Mouse (Mus musculus): ENCODE measurements around the gene St3gal4.

St3gal4 gene

DNA sequence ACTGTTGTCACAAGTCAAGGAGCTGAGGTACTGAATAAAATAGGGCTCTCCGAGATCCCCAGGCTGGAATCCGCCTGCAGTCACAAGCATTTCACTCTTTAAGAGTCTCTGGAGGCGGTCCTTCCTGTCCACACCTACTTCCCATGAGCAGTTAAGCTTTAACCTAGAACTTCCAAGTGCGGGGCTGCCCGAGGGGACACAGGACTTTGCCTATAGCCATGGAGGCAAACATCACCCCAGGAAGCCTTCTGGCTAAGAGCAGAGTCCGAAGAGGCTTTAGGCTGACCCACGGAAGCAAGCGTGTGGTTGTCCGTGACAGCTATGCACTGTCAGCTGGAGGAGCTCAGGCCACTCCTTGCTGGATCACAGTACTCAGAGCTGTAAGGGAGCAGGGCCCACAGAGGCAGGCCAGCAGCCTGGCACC lies 9.9 kb upstream of the St3gal4 start:
- DNase-seq (ENCODE audit: low spot score in 2 of 2), result no peak

DNA sequence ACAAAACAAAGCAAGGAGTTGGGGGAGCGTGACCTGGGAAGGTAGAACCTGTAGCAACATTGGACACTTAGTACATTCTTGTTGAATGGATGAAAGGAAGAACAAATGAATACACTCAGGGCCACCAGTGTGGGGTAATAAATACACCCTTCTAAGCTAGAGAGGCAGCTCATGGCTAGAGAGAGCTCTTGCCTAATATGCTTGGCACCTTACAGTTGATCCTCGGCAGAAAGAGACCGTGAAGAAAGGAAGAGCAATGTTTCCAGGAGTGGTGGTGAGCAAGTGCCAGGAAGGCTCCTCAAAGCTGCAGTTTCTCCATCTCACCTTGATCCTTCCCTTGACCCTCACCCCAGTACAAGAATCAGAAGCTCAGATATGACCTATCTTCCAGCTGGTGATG lies 9.5 kb upstream of the St3gal4 start:
- DNase-seq (ENCODE audit: low spot score in 2 of 2), result no peak

DNA sequence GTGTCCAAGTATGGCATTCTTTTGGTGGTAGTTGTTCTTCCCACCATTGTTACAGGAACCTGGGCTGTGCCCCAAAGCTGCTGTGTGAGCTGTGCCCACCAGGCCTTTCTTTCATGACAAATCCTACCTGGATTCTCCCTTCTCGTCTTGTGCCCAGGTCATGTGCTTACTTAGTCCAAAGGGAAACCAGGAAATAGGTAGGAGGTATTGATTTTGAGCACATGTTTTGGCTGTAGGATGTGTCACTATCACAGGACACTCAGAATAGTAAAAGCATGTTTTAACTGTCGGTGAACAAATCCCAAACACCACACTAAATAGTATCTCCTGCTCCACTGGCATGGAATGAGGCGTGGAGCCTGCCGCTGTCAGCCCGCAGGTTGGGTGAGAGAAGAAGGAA lies 8.5 kb upstream of the St3gal4 start:
- DNase-seq (ENCODE audit: low spot score in 2 of 2), result no peak

DNA sequence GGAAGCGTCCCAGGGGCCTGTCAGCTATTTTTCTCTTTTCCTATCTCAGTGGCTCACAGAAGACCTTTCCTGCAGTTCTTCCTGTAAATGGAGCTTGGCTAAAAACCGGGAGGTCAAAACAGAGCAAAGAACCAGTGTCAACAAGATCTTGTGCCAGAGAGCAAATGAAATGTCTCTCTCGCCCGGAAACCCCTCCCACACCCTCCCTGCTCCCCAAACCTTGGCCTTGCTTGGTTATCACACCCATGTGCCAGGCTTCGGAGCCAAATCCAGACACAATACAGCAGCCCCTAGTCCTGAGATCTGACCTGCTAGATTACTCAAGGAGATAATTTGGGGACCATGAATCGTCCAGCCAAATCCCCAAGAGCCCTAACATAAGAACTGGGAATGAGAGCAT lies 8.1 kb upstream of the St3gal4 start:
- DNase-seq (ENCODE audit: low spot score in 2 of 2), result no peak

DNA sequence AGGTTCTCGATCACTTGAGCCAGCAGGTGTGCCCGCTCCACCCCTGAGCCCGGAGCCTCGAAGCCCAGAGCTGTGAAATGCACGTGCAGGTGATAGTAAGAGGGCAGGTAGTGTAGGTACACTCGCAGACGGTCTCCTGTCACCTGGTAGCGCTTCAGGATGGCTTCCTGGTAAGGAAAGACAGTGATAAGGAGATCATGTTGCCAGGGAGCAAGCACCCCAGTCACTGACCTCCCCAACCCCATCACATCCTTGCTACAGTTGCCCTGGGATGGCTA lies 5.5 kb upstream of the St3gal4 start:
- no peak for DNase-seq (ENCODE audit: low spot score in 2 of 2)

DNA sequence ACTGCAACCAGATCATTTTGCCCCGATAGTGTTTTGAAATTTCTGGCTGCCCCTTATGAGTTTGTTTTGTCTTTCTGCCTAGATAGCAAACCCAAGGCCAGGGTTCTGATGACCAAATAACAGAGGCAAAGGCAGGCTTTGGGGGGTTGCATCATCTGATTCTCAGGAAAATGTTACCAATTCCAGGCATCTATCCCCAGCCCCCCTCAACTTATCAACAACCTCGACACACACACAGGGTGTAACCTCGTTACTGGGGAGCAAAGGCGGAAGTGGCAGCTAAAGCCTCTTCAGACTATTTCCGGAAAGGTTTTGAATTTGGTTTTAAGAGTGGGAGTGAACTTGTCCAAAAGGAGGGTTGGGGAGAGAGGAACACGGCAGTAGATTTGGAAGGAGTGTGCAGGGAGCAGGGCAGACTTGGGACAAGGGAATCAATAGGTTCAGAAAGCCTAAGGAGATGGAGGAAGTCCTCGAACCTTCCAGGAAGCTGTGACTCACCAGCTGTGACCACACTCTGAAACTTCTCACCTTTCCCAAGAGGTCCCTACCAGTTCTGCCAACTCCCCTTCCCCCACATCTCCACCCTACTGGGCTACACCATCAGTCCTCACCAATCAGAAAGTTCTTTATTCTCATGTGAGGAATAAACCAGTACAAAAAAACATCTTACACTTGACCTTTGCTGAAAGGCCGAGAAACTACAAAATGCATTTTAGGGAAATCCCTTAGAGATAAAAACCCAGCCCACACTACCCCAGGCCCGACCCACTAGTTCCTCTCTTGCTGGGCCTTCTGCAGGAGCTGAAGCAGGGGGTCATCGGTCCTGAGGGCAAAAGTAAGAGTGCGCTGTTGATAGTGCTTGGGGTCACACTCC lies 5.0 kb upstream of the St3gal4 start:
- DNase-seq (ENCODE audit: low spot score in 2 of 2), result no peak

DNA sequence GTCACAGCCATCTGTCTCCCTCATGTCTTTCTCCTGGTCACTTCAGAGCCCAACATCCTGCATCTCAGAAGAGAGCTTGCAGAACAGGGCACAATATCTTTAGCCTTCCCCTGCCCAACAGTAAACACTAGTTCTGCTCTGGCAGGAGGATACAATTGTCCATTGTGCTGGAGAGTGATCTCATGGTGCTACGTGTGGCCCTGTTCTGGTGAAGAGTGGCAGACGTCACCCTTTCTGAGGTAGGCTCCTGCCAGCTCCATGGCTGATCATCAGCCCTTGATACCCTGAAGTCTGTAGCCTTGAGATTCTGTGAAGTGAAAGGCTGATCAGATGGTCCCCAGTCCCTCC lies 4.4 kb upstream of the St3gal4 start:
- DNase-seq (ENCODE audit: low spot score in 2 of 2), result no peak

DNA sequence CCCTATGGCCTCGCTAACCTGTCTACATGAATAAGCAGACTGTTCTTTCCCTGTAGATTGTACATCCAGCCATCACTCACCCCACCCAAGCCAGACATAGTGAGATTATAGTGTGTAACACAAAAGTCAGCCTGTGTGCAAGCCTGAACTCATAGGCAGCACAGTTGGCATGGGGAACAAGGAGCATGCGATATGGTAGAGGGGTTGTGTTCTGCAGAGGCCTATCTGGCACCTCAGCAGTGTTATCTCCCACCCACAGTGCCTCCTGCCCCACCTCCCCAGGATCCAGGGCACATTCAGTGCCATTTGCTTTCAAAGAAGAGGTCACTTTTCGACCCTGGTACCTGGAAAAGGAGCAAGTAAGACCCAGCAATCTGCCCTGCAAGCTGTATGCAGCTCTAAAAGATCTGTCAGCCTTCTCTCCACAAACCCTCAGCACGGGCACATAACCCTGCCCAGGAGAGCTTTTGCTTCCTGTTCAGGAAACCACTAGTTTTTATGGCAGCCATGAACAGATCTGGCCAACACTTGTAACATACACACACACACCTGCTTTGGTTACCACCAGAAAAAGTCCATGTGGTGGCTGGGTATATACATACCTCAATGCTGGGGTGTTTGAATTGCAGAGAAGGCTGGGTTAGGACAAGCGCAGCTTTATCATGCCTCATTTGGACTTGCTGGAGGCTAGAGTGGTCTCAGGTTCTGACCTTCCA lies 3.6 kb upstream of the St3gal4 start:
- DNase-seq (ENCODE audit: low spot score in 2 of 2), result no peak

DNA sequence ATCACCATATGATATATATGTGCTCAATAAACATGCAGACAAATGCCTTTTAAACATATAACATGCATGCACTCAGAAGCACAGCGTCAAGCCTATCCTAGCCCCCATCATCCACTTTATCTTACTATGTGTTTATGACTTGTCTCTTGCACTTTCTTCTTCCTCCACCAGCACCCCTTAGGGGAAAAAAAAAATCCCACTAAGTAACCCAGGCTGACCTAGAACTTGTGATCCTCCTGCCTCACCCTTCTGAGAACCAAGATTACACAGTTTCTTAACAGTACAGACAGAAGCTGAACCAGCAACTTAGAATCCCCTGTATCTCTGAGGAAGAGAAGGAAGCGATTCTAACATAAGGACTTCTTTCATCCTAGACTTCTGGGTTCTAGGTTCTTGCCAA lies 505 bp downstream of the St3gal4 start:
- DNase-seq (ENCODE audit: low spot score in 2 of 2), result no peak

DNA sequence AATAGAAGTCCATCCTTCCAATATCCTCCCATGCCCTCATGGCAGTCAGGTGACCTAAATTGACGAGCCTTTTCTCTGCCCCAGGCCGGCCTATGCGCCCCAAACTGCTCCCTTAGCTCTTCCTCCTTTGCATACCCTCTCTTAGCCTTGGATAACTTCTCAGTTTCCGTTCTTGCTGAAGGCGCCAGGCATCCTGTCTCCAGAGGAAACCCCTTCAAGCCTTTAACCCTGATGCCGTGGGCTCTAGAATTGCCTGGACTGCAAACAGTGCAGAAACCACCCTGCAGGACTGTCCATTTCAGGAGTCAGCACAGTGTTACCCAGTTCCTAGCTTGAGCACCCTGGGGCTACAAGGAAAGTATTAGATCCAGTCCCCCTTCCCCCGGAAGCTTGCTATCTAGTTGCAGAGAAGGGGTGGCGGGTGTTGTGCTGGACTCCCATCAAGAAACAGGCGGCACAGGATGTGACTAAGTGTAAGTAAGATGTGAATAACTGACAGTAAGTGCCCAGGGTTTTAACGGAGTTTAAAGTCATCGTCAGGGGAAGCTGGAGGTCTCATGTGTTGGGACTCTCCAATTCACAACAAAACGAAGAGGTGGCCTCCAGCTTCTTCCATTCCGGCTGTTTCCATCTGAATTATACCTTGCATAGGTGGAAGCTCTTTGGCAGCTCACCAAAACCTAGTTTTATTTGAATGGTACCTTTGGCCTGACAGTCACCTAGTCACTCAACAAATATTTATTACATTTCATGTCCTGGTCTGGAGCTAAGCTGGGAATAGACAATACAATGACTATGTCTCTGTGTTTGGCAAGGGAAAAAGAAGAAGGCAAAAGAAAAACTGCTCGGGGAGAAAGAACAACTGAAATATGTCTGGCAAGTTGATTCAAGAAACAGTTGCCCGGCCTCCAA lies 1.4 kb downstream of the St3gal4 start:
- no peak for DNase-seq (ENCODE audit: low spot score in 2 of 2)

DNA sequence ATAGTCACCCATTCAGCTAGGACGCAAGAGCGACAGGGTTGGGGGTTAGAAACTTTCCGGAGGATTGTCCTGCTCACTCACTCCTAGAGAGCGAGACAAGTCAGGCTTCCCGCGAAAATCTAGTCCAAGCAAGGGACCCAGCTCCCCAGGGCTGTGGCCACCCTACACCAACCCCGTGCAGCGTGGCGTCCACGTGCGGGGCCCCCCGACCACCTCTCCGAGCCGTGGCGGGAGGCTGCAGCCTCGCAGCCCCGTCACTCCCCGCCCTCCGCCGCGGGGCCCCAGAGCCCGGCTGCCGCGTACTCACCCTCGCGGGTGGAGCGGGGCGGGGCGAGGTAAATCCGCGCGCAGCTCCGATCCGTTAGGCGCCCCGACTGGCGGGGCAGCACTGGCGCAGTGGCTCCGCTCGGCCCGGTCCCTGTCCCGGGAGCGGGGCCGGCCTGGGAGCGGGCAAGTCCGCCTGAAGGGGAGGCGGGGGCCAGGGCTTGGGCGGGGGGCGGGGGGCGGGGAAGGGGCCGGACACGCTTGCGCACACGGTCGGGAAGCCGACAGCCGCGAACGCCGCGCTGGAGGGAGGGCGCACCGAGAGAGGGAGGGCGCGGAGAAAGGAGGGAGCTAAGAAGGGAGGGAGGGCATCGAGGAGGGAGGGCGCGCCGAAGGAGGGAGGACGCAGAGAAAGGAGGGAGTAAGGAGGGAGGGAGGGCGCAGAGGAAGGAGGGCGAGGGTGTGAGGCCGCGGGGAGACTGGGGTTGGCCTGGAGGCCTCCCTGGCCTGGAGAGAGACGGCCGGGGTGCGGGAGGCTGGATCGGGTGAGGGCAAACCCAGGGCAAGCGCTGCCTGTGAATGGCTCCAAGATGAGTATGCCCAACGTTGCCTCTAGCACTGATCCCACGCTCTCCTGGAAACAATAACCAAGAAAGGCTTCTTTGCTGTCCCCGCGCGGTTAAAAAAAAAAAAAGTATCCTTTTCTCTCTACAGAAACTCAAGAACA lies 2.4 kb downstream of the St3gal4 start:
- DNase-seq (ENCODE audit: low spot score in 2 of 2), result peak in 1 of 2 experiments; percentile 62

DNA sequence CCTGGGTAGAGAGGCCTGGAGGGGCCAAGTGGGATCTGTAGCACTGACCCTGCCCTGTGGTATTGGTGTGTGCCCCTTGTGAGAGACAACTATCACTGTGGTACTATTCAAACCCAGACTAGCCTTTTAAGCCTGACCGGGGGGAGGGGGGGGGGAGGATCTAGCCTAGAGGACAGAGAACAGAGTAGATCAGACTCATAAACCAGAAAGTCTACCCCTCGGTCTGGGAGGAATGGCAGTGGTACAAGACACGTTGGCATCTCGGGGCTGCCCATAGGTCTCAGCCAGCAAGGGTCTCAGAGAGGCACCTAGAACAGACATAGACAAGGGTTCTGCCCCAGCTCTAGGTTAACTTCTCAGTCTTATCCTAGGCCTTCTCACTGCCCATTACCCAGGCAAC lies 3.3 kb downstream of the St3gal4 start:
- no peak for DNase-seq (ENCODE audit: low spot score in 2 of 2)

DNA sequence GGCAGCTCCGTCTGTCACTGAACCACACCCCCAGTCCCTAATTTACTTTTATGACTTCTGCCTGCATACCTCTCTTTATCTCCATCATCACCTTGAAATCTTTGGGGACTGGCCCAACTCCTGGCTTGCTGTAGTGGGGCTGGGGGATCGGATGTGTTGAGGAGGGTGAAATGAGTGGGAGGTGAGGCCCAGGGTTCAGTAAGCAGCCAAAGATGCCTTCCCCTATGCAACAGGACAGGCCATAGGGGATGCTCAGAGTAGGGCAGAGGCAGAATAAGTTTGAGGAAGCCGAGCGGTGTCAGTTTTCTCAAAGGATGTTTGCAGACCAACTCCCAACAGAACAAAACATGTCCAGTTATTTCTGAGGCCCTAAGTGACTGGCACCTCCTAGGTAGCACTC lies 3.8 kb downstream of the St3gal4 start:
- DNase-seq (ENCODE audit: low spot score in 2 of 2), result no peak

DNA sequence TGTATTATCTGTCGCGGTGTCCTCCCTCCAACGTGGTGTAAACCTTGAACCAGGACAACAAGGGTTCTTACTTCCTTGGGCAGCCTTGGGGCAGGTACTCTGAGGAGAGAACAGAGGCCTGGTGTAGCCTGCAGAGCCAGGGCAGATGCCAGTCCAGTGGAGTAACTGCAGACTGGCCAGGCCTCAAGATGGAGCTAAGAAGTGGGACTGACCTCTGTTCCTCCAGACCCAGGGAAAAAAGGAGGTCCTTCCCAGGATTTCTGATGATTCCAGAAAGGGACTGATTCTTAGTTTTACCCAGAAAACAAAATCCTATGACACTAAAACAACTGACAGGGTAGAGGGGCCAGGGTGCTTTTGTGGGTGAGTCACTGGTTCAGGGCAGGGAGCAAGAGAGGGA lies 4.8 kb downstream of the St3gal4 start:
- DNase-seq (ENCODE audit: low spot score in 2 of 2), result no peak

DNA sequence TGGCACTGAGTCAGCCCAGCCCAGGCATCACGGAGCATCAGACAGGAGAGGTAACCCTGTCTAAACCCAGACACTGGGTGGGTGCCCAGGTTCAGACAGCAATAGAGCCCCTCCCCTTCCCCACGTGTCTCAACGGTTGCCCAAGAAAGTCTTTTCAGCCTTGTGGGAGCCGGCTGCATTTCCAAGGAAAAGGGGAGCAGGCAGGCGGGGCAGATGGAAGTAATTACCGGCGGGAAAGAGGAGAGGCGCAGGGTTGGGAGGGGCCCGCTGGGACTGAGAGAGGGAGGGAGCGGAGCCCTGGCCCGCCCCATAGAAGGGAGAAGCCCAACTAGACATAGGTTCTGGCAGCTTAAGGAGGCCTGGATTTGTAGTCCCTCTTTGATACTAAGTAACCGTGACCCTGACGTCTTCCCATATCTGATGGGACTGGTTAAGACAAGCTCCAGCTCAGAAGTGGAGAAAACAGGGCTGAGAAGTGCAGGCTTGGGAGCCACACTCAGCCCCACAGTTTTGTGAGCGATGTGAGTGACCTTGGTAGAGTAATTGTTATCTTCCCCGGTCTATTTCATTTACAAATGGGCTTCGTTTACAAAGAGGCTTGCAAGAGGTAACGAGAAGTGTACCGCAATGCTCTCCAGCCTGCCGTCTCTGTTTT lies 7.0 kb downstream of the St3gal4 start:
- DNase-seq (ENCODE audit: low spot score in 2 of 2), result no peak

DNA sequence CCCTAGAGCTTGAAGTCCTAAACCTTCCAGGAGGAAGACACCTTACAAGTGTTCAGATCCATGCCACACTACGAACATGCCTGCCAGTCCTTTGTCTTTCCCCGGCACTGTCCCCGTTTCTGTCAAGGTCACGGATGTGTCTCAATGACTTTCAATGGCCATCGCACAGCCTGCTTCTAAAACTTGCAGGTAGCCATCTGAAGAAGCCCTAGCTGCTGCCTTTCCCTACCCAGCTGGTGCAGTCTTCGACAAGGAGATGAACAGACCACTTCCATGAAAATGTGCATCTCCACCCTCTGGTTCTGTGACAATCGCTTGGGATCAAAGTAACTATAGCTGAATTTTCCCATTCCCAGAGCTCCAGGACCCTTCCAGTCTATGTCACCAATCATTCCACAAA lies 7.6 kb downstream of the St3gal4 start:
- no peak for DNase-seq (ENCODE audit: low spot score in 2 of 2)

DNA sequence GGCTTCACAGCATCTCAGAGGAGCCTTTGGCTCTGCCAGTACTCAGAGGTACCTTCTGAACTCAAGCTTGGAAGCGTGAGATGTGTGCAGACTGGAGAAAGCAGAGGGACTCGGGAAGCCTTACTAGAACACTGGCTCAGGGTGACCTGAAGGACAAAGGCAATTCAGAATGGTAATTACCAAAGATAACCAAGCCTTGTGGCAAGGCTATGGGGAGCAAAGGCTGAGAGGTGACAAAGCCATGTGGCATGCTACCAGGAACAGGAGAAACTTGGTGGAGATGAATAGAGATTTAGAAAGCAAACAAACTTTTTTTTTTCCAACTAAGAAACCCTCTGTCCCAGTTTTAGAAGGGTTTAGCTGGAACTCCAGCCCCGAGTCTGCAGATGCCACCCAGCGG lies 8.5 kb downstream of the St3gal4 start:
- no peak for DNase-seq (ENCODE audit: low spot score in 2 of 2)

DNA sequence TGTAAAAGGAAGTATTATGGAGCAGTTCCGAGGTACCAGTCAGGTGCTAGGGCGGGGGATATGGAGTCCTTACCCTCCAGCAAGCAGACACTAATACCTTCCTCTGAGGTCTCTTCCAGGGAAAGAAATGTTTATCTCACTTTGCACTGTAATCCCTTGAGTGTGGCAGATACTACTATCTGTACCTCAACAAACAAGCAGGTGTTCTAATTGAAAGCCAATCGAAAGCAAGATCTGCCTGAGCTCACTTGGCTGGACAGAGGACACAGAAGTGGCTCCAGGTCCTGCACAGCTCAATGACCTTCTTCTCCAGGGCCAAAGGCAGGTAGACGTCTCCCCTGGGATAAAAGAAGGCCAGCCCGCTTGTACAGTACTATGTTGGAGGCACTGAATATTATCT lies 9.0 kb downstream of the St3gal4 start:
- no peak for DNase-seq (ENCODE audit: low spot score in 2 of 2)

DNA sequence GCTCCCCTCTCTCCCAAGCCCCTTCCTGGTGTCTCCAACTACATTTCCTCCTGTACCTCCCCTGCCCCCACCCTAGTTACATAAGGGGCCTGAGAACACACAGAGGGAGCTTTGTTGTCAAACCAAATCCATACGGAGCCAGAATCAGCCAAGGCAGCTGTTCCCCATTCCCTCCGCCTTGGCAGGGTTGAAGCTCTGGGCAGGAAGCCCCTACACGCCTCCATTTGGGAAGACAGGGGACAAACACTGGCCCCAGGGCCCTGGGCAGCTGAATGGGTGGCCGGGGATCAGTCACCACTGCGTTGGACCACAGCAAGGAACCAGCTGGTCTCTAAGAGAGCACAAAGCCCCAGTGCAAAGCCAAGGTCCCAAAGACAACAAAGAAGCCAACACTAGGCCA lies 10.2 kb downstream of the St3gal4 start:
- peak; percentile 81 to 88 for DNase-seq (ENCODE audit: low spot score in 2 of 2)

DNA sequence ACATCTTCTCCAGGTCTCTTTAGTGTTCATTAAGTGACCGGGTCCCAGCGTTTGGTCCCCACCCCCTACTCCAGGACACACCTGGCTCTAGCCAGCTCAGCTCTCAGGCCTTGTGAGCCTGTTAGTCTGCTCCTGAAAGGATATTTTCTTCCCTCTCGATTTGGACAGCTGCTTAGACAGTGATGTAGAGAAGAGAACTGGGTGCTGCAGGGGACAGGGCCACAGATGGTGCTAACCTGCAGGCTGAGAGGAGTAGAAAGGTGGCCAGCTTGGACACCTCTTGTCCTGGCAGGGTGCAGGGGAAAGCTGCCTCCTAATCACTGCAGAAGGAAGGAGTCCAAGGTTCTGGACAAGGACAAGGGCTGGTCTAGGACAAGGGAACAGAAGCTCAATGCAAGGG lies 11.0 kb downstream of the St3gal4 start:
- DNase-seq (ENCODE audit: low spot score in 2 of 2), result no peak

DNA sequence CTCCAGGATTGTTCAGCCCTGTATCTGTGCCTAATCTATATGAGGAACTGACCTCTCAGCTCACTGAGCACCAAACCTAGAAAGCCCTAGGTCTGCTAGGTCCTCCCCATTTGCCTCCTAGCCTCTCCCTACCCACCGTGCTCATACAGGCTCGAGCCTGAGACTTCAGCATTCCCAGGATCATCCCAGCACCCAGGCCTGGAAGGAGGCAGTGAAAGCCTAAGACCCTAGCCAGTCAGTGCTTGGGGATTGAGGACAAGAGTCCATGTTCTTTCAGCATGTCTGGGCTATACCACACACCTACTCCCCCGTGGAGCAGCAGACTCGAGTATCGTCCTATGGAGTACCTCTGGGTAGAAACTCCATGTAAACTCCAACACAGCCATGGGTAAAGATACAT lies 11.7 kb downstream of the St3gal4 start:
- DNase-seq (ENCODE audit: low spot score in 2 of 2), result no peak

All from left cerebral cortex, adult 9 months (tissue).